Mouse (Mus musculus): ENCODE measurements around the gene Pfn1. TPM values are rescaled to one million over a fixed set of nuclear protein-coding genes. Genes with fewer than 3 reads are reported as not detected.

Pfn1 gene
- polyA plus RNA-seq, 1 experiment = 2,636 TPM

DNA sequence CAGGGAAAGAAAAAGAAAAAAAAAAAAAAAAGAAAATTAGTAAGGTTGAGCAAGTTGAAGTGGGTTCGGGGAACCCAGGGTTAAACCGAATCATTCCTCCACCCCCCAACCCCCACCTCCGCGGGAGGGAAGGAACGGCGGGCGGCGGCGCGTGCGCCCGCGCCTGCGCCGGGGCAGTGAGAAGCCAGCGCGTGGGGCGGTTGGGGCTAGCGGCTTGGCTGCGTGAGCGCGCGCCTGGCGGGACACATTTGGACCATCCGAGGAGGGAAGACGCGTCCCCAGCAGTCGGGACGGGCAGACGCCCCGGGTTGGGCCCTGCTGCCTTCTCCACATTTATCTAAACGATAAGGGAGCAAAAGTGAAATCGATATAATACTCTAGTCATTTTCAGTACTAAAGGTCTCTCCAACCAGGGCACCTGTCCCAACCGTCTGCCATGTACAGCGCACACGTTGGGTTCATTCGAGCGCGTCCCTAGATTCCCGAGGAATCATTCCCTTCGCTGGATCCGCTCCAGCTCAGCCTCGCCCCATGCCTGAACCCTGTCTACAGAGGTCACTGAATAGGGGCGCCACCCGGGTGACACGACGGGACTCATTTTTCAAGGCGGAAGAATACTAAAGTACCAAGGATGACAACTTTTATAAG, 603 bp upstream of the Pfn1 start:
- Histone ChIP-seq H3ac (ENCODE audit: control insufficient read depth, insufficient read length) (peak overlapping the region; percentile 88), H3K27me3 (ENCODE audit: control insufficient read depth, insufficient read depth, insufficient read length) (no peaks in the 10 kb centered on the region), H3K4me3 (peak overlapping the region; percentile 94), H3K4me2 (ENCODE audit: low read depth) (peak overlapping the region; percentile 97), H3K36me3 (ENCODE audit: control insufficient read depth, insufficient read depth) (peaks cover 24% of the 10 kb centered on the region), H3K79me2 (ENCODE audit: control insufficient read depth, insufficient read depth) (peaks cover 74% of the 10 kb centered on the region)
- TF ChIP-seq MYOD1 (IDR thresholded peaks at IDR 0.05; ENCODE audit: control insufficient read depth in 1 of 3, insufficient read length in 2 of 3, low read depth in 2 of 3) (peak in 1 of 3 experiments; percentile 11), POLR2A (IDR thresholded peaks at IDR 0.05; ENCODE audit: insufficient read length, low read depth) (peak; percentile 80), MAX (IDR thresholded peaks at IDR 0.05; ENCODE audit: low read depth) (no peak), E2F4 (IDR thresholded peaks at IDR 0.05; ENCODE audit: insufficient read depth) (peak; percentile 16), POLR2AphosphoS2 (IDR thresholded peaks at IDR 0.05; ENCODE audit: insufficient read length, low read depth) (peak; percentile 79), TCF12 (IDR thresholded peaks at IDR 0.05; ENCODE audit: insufficient read depth, poor library complexity, severe bottlenecking) (no peak), MYOG (IDR thresholded peaks at IDR 0.05; ENCODE audit: control insufficient read depth in 1 of 3, insufficient read depth in 1 of 3, insufficient read length in 2 of 3, low read depth in 2 of 3) (no peak)

DNA sequence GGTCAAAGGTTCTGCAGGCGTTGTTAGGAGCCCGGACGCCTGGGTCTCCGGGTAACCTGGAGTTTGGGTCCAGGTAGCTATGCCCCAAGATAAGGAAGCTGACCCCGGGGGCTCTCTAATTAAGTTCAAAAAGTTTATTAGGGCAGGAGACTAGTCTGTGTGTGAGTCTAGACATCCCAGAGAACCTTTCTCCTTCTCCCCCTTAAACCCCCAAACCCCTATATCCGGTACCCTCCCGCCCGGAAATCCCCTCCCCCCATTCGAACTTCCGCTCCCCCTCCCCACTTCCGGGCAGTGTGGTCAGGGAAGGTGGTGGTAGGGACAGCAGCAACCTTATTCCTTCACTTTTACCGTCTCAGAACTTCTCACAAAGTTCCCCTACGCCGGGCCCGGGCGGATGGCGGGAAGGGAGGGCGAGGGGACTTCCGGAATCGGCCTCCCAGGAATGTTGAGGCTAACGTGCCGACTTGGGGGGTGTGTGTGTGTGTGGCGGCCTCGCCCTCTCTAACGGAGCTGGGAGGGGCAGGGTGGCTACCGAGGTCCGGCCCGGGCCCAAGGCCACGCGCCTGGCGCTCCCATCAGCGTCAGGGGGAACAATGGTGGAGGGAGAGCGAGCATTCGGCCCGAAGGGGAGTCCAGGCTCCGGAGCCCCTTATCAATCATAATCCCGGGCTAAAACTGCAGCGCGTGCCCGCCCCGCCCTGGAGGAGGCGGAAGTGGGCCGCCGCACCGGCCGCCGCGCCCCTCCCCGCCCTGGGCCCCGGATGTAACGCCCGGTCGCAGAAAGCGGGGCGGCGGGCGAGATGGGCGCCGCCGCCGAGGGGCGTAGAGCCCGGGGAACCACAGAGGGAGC, 873 bp downstream of the Pfn1 start:
- Histone ChIP-seq H3K79me2 (ENCODE audit: control insufficient read depth, insufficient read depth) (peaks cover 64% of the 10 kb centered on the region), H3K36me3 (ENCODE audit: control insufficient read depth, insufficient read depth) (peaks cover 36% of the 10 kb centered on the region), H3K4me3 (peak overlapping the region; percentile 94), H3K4me2 (ENCODE audit: low read depth) (peak overlapping the region; percentile 99), H3K27me3 (ENCODE audit: control insufficient read depth, insufficient read depth, insufficient read length) (no peaks in the 10 kb centered on the region), H3ac (ENCODE audit: control insufficient read depth, insufficient read length) (peak overlapping the region; percentile 88)
- no peak for TF ChIP-seq MYOD1 (IDR thresholded peaks at IDR 0.05; ENCODE audit: control insufficient read depth in 1 of 3, insufficient read length in 2 of 3, low read depth in 2 of 3)
- TF ChIP-seq MAX (IDR thresholded peaks at IDR 0.05; ENCODE audit: low read depth) = no peak
- TF ChIP-seq POLR2A (IDR thresholded peaks at IDR 0.05; ENCODE audit: insufficient read length, low read depth) = peak; percentile 19

DNA sequence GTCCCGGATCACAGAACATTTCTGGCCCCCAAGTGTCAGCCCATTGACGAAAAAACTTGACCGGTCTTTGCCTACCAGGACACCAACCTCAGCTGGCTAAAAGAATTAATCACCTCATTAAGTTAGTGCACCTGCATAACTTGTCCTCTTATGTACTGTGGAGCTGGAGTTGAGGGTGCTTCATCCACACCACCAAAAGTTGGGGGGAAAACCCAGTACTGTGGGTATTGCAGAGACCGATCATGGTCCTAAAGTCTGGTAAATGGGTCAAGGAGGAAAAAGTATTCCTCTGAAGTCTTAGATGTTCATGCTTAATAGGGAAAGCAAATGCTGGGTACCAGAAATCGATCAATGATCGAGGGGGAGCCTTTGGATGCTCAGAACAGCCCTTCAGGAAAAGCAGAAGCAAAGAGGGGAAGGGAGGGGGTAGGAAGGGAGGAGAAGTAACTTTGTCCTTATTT, 1.5 kb downstream of the Pfn1 start:
- TF ChIP-seq POLR2AphosphoS2 (IDR thresholded peaks at IDR 0.05; ENCODE audit: insufficient read length, low read depth) (peak; percentile 6), MYOG (IDR thresholded peaks at IDR 0.05; ENCODE audit: control insufficient read depth in 1 of 3, insufficient read depth in 1 of 3, insufficient read length in 2 of 3, low read depth in 2 of 3) (no peak), TCF12 (IDR thresholded peaks at IDR 0.05; ENCODE audit: insufficient read depth, poor library complexity, severe bottlenecking) (no peak)
- Histone ChIP-seq H3K79me2 (ENCODE audit: control insufficient read depth, insufficient read depth) (peaks cover 58% of the 10 kb centered on the region), H3K4me3 (peak overlapping the region; percentile 94), H3ac (ENCODE audit: control insufficient read depth, insufficient read length) (peak overlapping the region; percentile 88), H3K4me2 (ENCODE audit: low read depth) (peak overlapping the region; percentile 99), H3K27me3 (ENCODE audit: control insufficient read depth, insufficient read depth, insufficient read length) (no peaks in the 10 kb centered on the region), H3K36me3 (ENCODE audit: control insufficient read depth, insufficient read depth) (peaks cover 36% of the 10 kb centered on the region)

DNA sequence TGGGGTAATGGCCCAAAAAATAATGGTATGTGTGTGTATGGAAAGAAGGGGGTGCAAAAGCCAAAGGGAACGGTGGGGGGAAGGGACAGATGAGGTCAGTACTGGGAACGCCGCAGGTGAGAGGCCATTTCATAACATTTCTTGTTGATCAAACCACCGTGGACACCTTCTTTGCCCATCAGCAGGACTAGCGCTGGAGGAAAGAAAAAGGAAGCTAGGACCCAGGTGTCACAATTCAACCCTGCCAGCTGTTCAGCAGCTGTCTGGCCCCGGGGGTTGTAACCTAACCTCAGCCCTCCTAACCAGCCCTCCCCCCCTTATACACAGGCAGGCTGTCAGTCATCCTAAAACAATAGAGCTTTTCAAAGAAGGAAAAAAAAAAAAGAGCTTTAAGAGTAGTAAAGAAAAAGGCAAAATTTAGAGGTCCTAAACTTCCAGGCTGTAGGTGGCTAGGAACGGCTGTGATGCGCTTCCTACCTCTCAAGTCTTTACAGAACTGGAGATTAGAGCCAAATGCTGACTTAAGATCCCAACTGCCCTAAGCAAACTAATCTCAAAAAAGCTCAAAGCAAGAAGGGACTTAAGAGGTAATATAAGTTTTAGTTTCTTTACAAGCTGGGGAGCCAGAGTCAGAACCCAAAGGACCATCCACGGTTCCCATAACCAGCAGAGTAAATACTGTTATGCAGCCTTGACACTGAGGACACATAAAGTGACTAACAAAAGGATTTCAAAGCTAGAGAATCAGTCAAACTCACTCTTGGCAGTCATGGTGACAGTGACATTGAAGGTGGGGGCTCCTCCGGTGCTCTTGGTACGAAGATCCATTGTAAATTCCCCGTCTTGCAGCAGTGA, 2.2 kb downstream of the Pfn1 start:
- TF ChIP-seq E2F4 (IDR thresholded peaks at IDR 0.05; ENCODE audit: insufficient read depth) (no peak), CEBPB (IDR thresholded peaks at IDR 0.05; ENCODE audit: insufficient read depth, poor library complexity, severe bottlenecking) (no peak), POLR2A (IDR thresholded peaks at IDR 0.05; ENCODE audit: insufficient read length, low read depth) (peak; percentile 14), SRF (IDR thresholded peaks at IDR 0.05; ENCODE audit: control insufficient read depth, insufficient read length, low read depth) (no peak), TCF3 (IDR thresholded peaks at IDR 0.05; ENCODE audit: insufficient read length, low read depth) (peak; percentile 80), MAX (IDR thresholded peaks at IDR 0.05; ENCODE audit: low read depth) (no peak), TCF12 (IDR thresholded peaks at IDR 0.05; ENCODE audit: insufficient read depth, poor library complexity, severe bottlenecking) (peak; percentile 88), MYOG (IDR thresholded peaks at IDR 0.05; ENCODE audit: control insufficient read depth in 1 of 3, insufficient read depth in 1 of 3, insufficient read length in 2 of 3, low read depth in 2 of 3) (peak; percentile 52 to 90 (median 68)), USF1 (IDR thresholded peaks at IDR 0.05; ENCODE audit: low read depth) (no peak), REST (IDR thresholded peaks at IDR 0.05; ENCODE audit: insufficient read depth, insufficient read length) (no peak), POLR2AphosphoS2 (IDR thresholded peaks at IDR 0.05; ENCODE audit: insufficient read length, low read depth) (peak; percentile 81), MYOD1 (IDR thresholded peaks at IDR 0.05; ENCODE audit: control insufficient read depth in 1 of 3, insufficient read length in 2 of 3, low read depth in 2 of 3) (peak; percentile 85 to 95 (median 93))
- H3ac ChIP-seq (ENCODE audit: control insufficient read depth, insufficient read length) = no peak overlapping the region
- H3K4me2 ChIP-seq (ENCODE audit: low read depth) = peak overlapping the region; percentile 99
- H3K27me3 ChIP-seq (ENCODE audit: control insufficient read depth, insufficient read depth, insufficient read length) = no peaks in the 10 kb centered on the region
- H3K36me3 ChIP-seq (ENCODE audit: control insufficient read depth, insufficient read depth) = peaks cover 36% of the 10 kb centered on the region
- peak overlapping the region; percentile 94 for H3K4me3 ChIP-seq
- peaks cover 51% of the 10 kb centered on the region for H3K79me2 ChIP-seq (ENCODE audit: control insufficient read depth, insufficient read depth)

Data from myocyte (in vitro differentiated cells).